Mouse (Mus musculus) midbrain, embryonic 12.5 days (tissue): ENCODE measurements around the gene 1700030J22Rik. TPM values are rescaled to one million over a fixed set of nuclear protein-coding genes. Genes with fewer than 3 reads are reported as not detected.
A peak's percentile ranks its signal among the peaks of the same experiment; 100 is the strongest.

Experiments used
- ATAC-seq: fragments of 200-750 bp; cut with Nextera tagmentation; 2 replicates; pipeline ENCODE4 v1.8.0; 2017; ENCODE audit warnings: low read depth, moderate TSS enrichment, moderate library complexity; ENCODE audit not compliant: low FRiP score
- H3K27ac ChIP-seq: fragments of 300-500 bp; sonication (generic); replicated peaks from 2 replicates; pipeline ENCODE4 v1.5.1; 2016; ENCODE audit warnings: mild to moderate bottlenecking
- H3K27me3 ChIP-seq: fragments of 300-500 bp; sonication (generic); 2 replicates; pipeline ENCODE4 v1.6.1; 2016; ENCODE audit warnings: mild to moderate bottlenecking
- H3K36me3 ChIP-seq: fragments of 300-500 bp; sonication (generic); 2 replicates; pipeline ENCODE4 v1.6.1; 2016
- H3K4me1 ChIP-seq: fragments of 300-500 bp; sonication (generic); 2 replicates; pipeline ENCODE4 v1.6.1; 2016
- H3K4me2 ChIP-seq: fragments of 300-500 bp; sonication (generic); replicated peaks from 2 replicates; pipeline ENCODE4 v1.6.1; 2016; ENCODE audit warnings: mild to moderate bottlenecking, moderate library complexity
- H3K4me3 ChIP-seq: fragments of 300-500 bp; sonication (generic); 2 replicates; pipeline ENCODE4 v1.5.1; 2016; ENCODE audit warnings: mild to moderate bottlenecking
- H3K9ac ChIP-seq: fragments of 300-500 bp; sonication (generic); replicated peaks from 2 replicates; pipeline ENCODE4 v1.6.1; 2016; ENCODE audit warnings: mild to moderate bottlenecking, moderate library complexity
- H3K9me3 ChIP-seq: fragments of 300-500 bp; sonication (generic); 2 replicates; pipeline ENCODE4 v1.6.1; 2016; ENCODE audit warnings: mild to moderate bottlenecking
- WGBS: fragments of 180-500 bp; shearing (Covaris S2); methylation state at CpG from one replicate; pipeline ENCODE4 v1.1.7; 2016; 5-methylcytosine and 5-hydroxymethylcytosine counted together
- polyA plus RNA-seq: library from polyadenylated mRNA; unstranded; fragments of >200 nt; fragmentation: Nextera tagmentation; extraction: Ambion mirVana; gene quantifications from 2 replicates; pipeline ENCODE4 v1.2.1, GENCODE M21; 2016

The 1700030J22Rik gene
- polyA plus RNA-seq, result 4.3 and 5.2 TPM in 2 replicates

- WGBS, result under 1% methylated on average over 46 of the region's 46 CpGs
- Histone ChIP-seq H3K9ac (peak within 1 kb of the TSS; percentile 59), H3K36me3 (peaks cover 5% of the 10 kb centered on the region; the same call in 1 of the 2 replicates), H3K27me3 (no peaks in the 10 kb centered on the region), H3K27ac (peak within 1 kb of the TSS; percentile 36; the same call in 1 of the 2 replicates), H3K9me3 (no peaks in the 10 kb centered on the region), H3K4me2 (peak within 1 kb of the TSS; percentile 60), H3K4me3 (peak within 1 kb of the TSS; percentile 85), H3K4me1 (peaks cover 5% of the 10 kb centered on the region; the same call in 1 of the 2 replicates)
- peak; percentile 99 for ATAC-seq
Observed at GRCm38 (mm10) chr8:116978631-116979256, at the start of gene 1700030J22Rik. Gene 1700030J22Rik, minus strand, starts transcription at chr8:116978959.

GRCm38 (mm10) chr8:117027601-117028000 lies 48.8 kb upstream of the 1700030J22Rik start:
- no peak for ATAC-seq
- 91% methylated on average over 5 of the region's 5 CpGs for WGBS
- Histone ChIP-seq H3K4me2 (no peak overlapping the region), H3K27ac (no peak overlapping the region), H3K9me3 (no peaks in the 10 kb centered on the region), H3K4me1 (no peaks in the 10 kb centered on the region), H3K4me3 (no peak overlapping the region), H3K27me3 (no peaks in the 10 kb centered on the region; the same call in 1 of the 2 replicates), H3K36me3 (no peaks in the 10 kb centered on the region), H3K9ac (no peak overlapping the region)

- Histone ChIP-seq H3K9ac (no peak overlapping the region), H3K27ac (no peak overlapping the region), H3K27me3 (no peaks in the 10 kb centered on the region; the same call in 1 of the 2 replicates), H3K9me3 (no peaks in the 10 kb centered on the region), H3K4me1 (no peaks in the 10 kb centered on the region), H3K4me2 (no peak overlapping the region), H3K36me3 (no peaks in the 10 kb centered on the region), H3K4me3 (no peak overlapping the region)
- 71% methylated on average over 1 of the region's 1 CpGs for WGBS
- ATAC-seq, result no peak
Observed at GRCm38 (mm10) chr8:117022297-117022993, 43.7 kb upstream of the 1700030J22Rik start.

- Histone ChIP-seq H3K36me3 (no peaks in the 10 kb centered on the region), H3K9ac (no peak overlapping the region), H3K4me3 (no peak overlapping the region), H3K4me1 (no peaks in the 10 kb centered on the region), H3K9me3 (no peaks in the 10 kb centered on the region), H3K27ac (no peak overlapping the region), H3K27me3 (peaks cover 12% of the 10 kb centered on the region), H3K4me2 (no peak overlapping the region)
- no peak for ATAC-seq
- 87% methylated on average over 18 of the region's 18 CpGs for WGBS
Observed at GRCm38 (mm10) chr8:117019323-117020275, 40.8 kb upstream of the 1700030J22Rik start.

GRCm38 (mm10) chr8:117017896-117018295 lies 39.1 kb upstream of the 1700030J22Rik start:
- H3K4me2 ChIP-seq, result no peak overlapping the region
- H3K27ac ChIP-seq, result no peak overlapping the region
- no peak for ATAC-seq
- H3K36me3 ChIP-seq, result no peaks in the 10 kb centered on the region
- H3K4me3 ChIP-seq, result no peak overlapping the region
- 93% methylated on average over 4 of the region's 4 CpGs for WGBS
- peaks cover 12% of the 10 kb centered on the region; the same call in 1 of the 2 replicates for H3K27me3 ChIP-seq
- no peaks in the 10 kb centered on the region for H3K4me1 ChIP-seq
- H3K9ac ChIP-seq, result no peak overlapping the region
- H3K9me3 ChIP-seq, result no peaks in the 10 kb centered on the region

GRCm38 (mm10) chr8:117017006-117017405 lies 38.2 kb upstream of the 1700030J22Rik start:
- no peak overlapping the region for H3K4me3 ChIP-seq
- no peaks in the 10 kb centered on the region for H3K36me3 ChIP-seq
- 38% methylated on average over 8 of the region's 8 CpGs for whole genome bisulfite sequencing
- peaks cover 12% of the 10 kb centered on the region; the same call in 1 of the 2 replicates for H3K27me3 ChIP-seq
- no peak overlapping the region for H3K27ac ChIP-seq
- H3K4me1 ChIP-seq, result no peaks in the 10 kb centered on the region
- H3K9ac ChIP-seq, result no peak overlapping the region
- H3K4me2 ChIP-seq, result no peak overlapping the region
- no peak for ATAC-seq
- no peaks in the 10 kb centered on the region for H3K9me3 ChIP-seq

- Histone ChIP-seq H3K9me3 (no peaks in the 10 kb centered on the region), H3K36me3 (no peaks in the 10 kb centered on the region), H3K4me2 (no peak overlapping the region), H3K4me3 (no peak overlapping the region), H3K27me3 (peaks cover 12% of the 10 kb centered on the region; the same call in 1 of the 2 replicates), H3K27ac (no peak overlapping the region), H3K4me1 (no peaks in the 10 kb centered on the region), H3K9ac (no peak overlapping the region)
- no peak for ATAC-seq
- WGBS, result 65% methylated on average over 4 of the region's 4 CpGs
Observed at GRCm38 (mm10) chr8:117015670-117016069, 36.9 kb upstream of the 1700030J22Rik start.

- H3K27ac ChIP-seq, result no peak overlapping the region
- no peaks in the 10 kb centered on the region for H3K36me3 ChIP-seq
- WGBS, result 83% methylated on average over 9 of the region's 9 CpGs
- H3K4me1 ChIP-seq, result no peaks in the 10 kb centered on the region
- H3K4me3 ChIP-seq, result no peak overlapping the region
- peaks cover 3% of the 10 kb centered on the region; the same call in 1 of the 2 replicates for H3K27me3 ChIP-seq
- no peak overlapping the region for H3K9ac ChIP-seq
- no peak for ATAC-seq
- H3K9me3 ChIP-seq, result no peaks in the 10 kb centered on the region
- no peak overlapping the region for H3K4me2 ChIP-seq
Observed at GRCm38 (mm10) chr8:117011366-117011765, 32.6 kb upstream of the 1700030J22Rik start.

GRCm38 (mm10) chr8:116994016-116994716 lies 15.4 kb upstream of the 1700030J22Rik start:
- peak overlapping the region; percentile 86 for H3K4me2 ChIP-seq
- H3K27ac ChIP-seq, result 0 out of 2 replicates have a peak overlapping the region, but pooled peaks have one; percentile 11
- H3K9ac ChIP-seq, result peak overlapping the region; percentile 57; the same call in 1 of the 2 replicates
- H3K36me3 ChIP-seq, result no peaks in the 10 kb centered on the region
- H3K9me3 ChIP-seq, result no peaks in the 10 kb centered on the region
- peaks cover 11% of the 10 kb centered on the region for H3K4me1 ChIP-seq
- H3K4me3 ChIP-seq, result peak overlapping the region; percentile 73
- ATAC-seq, result no peak
- H3K27me3 ChIP-seq, result no peaks in the 10 kb centered on the region
- WGBS, result 70% methylated on average over 11 of the region's 11 CpGs

- H3K36me3 ChIP-seq, result peaks cover 2% of the 10 kb centered on the region; the same call in 1 of the 2 replicates
- 0 out of 2 replicates have a peak within 1 kb of the TSS, but pooled peaks have one; percentile 11 for H3K27ac ChIP-seq
- WGBS, result under 1% methylated on average over 56 of the region's 56 CpGs
- peak; percentile 100 for ATAC-seq
- H3K4me1 ChIP-seq, result peaks cover 11% of the 10 kb centered on the region
- no peaks in the 10 kb centered on the region for H3K27me3 ChIP-seq
- peak within 1 kb of the TSS; percentile 86 for H3K4me2 ChIP-seq
- H3K9ac ChIP-seq, result peak within 1 kb of the TSS; percentile 66
- H3K4me3 ChIP-seq, result peak within 1 kb of the TSS; percentile 73
- no peaks in the 10 kb centered on the region for H3K9me3 ChIP-seq
Observed at GRCm38 (mm10) chr8:116993095-116993867, 14.5 kb upstream of the 1700030J22Rik start, which contains the start of gene Gcsh. Gene Gcsh, minus strand, starts transcription at chr8:116993537.
